Mouse (Mus musculus) midbrain, embryonic 11.5 days (tissue): Measurements from ENCODE around the gene Atp8b3. TPM values are rescaled to one million over a fixed set of nuclear protein-coding genes. Genes with fewer than 3 reads are reported as not detected.

Experiments
- ATAC-seq: fragments of 200-750 bp; cut with Nextera tagmentation; 2 replicates; pipeline ENCODE4 v1.8.0; 2017; ENCODE audit warnings: moderate TSS enrichment, moderate library complexity; ENCODE audit not compliant: low FRiP score
- DNase-seq: peaks from one replicate; pipeline ENCODE4 v3.0.0; 2015; ENCODE audit warnings: low spot score; ENCODE audit errors: missing footprints
- H3K27ac ChIP-seq: fragments of 300-500 bp; sonication (generic); 2 replicates; pipeline ENCODE4 v1.5.1; 2014; ENCODE audit warnings: low read depth, low read length
- H3K27me3 ChIP-seq: fragments of 300-500 bp; sonication (generic); 2 replicates; pipeline ENCODE4 v1.6.1; 2014; ENCODE audit warnings: mild to moderate bottlenecking, low read length, moderate library complexity, mixed read lengths; ENCODE audit not compliant: control insufficient read depth, insufficient read depth
- H3K36me3 ChIP-seq: fragments of 300-500 bp; sonication (generic); 2 replicates; pipeline ENCODE4 v1.6.1; 2014; ENCODE audit warnings: mild to moderate bottlenecking, low read length, moderate library complexity, mixed read lengths; ENCODE audit not compliant: control insufficient read depth, insufficient read depth
- H3K4me1 ChIP-seq: fragments of 300-500 bp; sonication (generic); 2 replicates; pipeline ENCODE4 v1.6.1; 2014; ENCODE audit warnings: low read length; ENCODE audit not compliant: control insufficient read depth, insufficient read depth
- H3K4me2 ChIP-seq: fragments of 300-500 bp; sonication (generic); 2 replicates; pipeline ENCODE4 v1.6.1; 2014; ENCODE audit warnings: mild to moderate bottlenecking, moderate library complexity
- H3K4me3 ChIP-seq: fragments of 300-500 bp; sonication (generic); 2 replicates; pipeline ENCODE4 v1.5.1; 2014; ENCODE audit warnings: low read depth, low read length
- H3K9ac ChIP-seq: fragments of 300-500 bp; sonication (generic); 2 replicates; pipeline ENCODE4 v1.6.1; 2014; ENCODE audit warnings: low read length
- H3K9me3 ChIP-seq: fragments of 300-500 bp; sonication (generic); 2 replicates; pipeline ENCODE4 v1.6.1; 2016; ENCODE audit warnings: low read length; ENCODE audit not compliant: control insufficient read depth
- WGBS: fragments of 180-500 bp; shearing (Covaris S2); extraction: QIAGEN DNeasy Blood & Tissue Kit; methylation state at CpG from one replicate; pipeline ENCODE4 v1.1.7; 2014; 5-methylcytosine and 5-hydroxymethylcytosine counted together
- polyA plus RNA-seq: library from polyadenylated mRNA; unstranded; fragments of >200 nt; fragmentation: Nextera tagmentation; extraction: Ambion mirVana; gene quantifications from 2 replicates; pipeline ENCODE4 v1.2.1, GENCODE M21; 2014

Atp8b3 gene
- polyA plus RNA-seq, 1 experiment from 2014 or later, result 1.2 TPM

DNA sequence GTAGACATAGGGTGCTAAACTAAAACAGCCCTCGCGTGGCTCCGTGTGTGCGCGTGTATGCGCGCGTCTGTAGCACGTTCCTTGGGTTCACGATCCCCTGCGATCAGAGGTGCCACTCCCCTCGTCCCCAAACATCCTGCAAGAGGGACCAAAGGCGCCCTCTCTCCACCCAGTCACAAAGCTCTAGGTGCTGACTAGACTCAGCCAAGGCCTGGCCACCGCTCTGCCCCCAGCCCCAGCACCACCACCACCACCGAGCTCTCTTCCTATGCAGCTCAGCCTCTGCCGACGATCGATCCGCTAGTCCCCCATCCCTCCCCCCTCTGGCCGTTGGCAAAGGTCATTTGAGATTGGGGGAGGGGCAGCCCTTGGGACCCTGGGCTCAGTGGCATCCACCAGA is 42.5 kb downstream of the Atp8b3 start:
- Histone ChIP-seq H3K27me3 (peaks cover 99% of the 10 kb centered on the region), H3K4me3 (peak overlapping the region; percentile 38), H3K4me2 (peak overlapping the region; percentile 54; the same call in 1 of the 2 replicates), H3K27ac (peak overlapping the region; percentile 57), H3K36me3 (no peaks in the 10 kb centered on the region), H3K9me3 (no peaks in the 10 kb centered on the region), H3K9ac (peak overlapping the region; percentile 42), H3K4me1 (peaks cover 22% of the 10 kb centered on the region)
- DNase-seq, result peak; percentile 92
- no peak for ATAC-seq
- WGBS, result 1% methylated on average over 20 of the region's 20 CpGs

DNA sequence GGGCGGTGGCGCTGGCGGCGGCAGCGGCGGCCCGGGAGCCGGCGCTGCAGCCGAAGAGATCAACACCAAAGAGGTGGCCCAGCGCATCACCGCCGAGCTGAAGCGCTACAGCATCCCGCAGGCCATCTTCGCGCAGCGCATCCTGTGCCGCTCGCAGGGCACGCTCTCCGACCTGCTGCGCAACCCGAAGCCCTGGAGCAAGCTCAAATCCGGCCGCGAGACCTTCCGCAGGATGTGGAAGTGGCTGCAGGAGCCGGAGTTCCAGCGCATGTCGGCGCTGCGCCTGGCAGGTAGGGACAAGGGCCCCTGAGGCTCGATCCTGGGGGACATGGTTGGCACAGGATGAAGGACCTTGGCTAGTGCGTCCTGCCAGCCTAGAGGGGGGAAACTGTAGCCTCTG is 43.0 kb downstream of the Atp8b3 start:
- peaks cover 22% of the 10 kb centered on the region for H3K4me1 ChIP-seq
- peak overlapping the region; percentile 38 for H3K4me3 ChIP-seq
- H3K9ac ChIP-seq, result peak overlapping the region; percentile 42
- ATAC-seq (no peak), DNase-seq (peak; percentile 94)
- H3K9me3 ChIP-seq, result no peaks in the 10 kb centered on the region
- H3K4me2 ChIP-seq, result peak overlapping the region; percentile 54
- peak overlapping the region; percentile 57 for H3K27ac ChIP-seq
- peaks cover 99% of the 10 kb centered on the region for H3K27me3 ChIP-seq
- no peaks in the 10 kb centered on the region for H3K36me3 ChIP-seq
- 1% methylated on average over 33 of the region's 35 CpGs for WGBS

DNA sequence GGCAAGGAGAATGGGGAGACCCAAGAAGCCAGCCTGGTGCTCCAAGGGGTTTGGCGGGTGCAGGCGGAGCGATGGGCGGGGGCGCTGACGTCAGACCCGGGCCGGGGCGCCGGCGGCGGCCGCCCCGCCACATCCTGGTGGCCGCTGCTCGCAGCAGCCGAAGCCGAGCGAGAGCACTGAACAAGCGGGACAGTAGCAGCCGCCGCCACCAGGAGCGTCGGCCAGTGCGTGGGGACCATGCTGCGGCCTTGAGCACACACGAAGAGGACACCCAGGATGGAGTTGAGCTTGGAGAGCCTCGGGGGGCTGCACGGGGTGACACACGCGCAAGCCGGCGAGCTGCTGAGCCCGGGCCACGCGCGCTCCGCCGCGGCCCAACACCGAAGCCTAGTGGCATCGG is 44.2 kb downstream of the Atp8b3 start, which contains the start of gene Onecut3:
Onecut3 (plus strand) TSS at position 104 of the 400 bp plus-strand sequence.
- H3K9ac ChIP-seq, result peak within 1 kb of the TSS; percentile 45
- H3K27ac ChIP-seq, result no peak within 1 kb of the TSS; the same call in 1 of the 2 replicates
- ATAC-seq (peak; percentile 36), DNase-seq (peak; percentile 94)
- H3K36me3 ChIP-seq, result no peaks in the 10 kb centered on the region
- H3K4me1 ChIP-seq, result peaks cover 22% of the 10 kb centered on the region
- H3K4me3 ChIP-seq, result peak within 1 kb of the TSS; percentile 38
- H3K9me3 ChIP-seq, result no peaks in the 10 kb centered on the region
- under 1% methylated on average over 42 of the region's 42 CpGs for WGBS
- H3K4me2 ChIP-seq, result peak within 1 kb of the TSS; percentile 54
- peaks cover 99% of the 10 kb centered on the region for H3K27me3 ChIP-seq

DNA sequence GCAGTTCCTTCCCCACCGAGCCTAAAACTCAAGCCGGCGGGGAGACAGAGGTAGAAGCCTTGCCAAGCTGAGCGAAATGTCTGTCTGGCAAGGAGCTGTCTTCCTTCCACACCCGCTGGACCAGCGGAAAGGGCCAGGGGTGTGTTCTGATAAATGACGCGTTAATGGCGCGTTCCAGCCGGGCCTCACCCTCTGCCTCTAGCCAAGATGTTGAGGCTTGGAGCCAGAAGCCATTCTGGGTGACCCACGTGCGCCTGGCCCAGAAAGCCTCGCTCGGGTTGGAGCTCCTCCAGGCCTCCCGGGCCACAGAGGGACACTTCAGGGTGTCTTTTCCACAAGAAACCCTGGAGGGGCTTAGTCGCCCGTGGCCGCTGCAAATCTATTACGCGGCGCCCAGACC is 48.9 kb downstream of the Atp8b3 start:
- DNase-seq (no peak), ATAC-seq (no peak)
- H3K27me3 ChIP-seq, result peaks cover 81% of the 10 kb centered on the region
- H3K36me3 ChIP-seq, result no peaks in the 10 kb centered on the region
- WGBS, result 1% methylated on average over 22 of the region's 22 CpGs
- H3K27ac ChIP-seq, result no peak overlapping the region
- H3K4me1 ChIP-seq, result peaks cover 6% of the 10 kb centered on the region
- H3K9me3 ChIP-seq, result no peaks in the 10 kb centered on the region
- no peak overlapping the region for H3K9ac ChIP-seq
- no peak overlapping the region for H3K4me3 ChIP-seq
- no peak overlapping the region for H3K4me2 ChIP-seq

DNA sequence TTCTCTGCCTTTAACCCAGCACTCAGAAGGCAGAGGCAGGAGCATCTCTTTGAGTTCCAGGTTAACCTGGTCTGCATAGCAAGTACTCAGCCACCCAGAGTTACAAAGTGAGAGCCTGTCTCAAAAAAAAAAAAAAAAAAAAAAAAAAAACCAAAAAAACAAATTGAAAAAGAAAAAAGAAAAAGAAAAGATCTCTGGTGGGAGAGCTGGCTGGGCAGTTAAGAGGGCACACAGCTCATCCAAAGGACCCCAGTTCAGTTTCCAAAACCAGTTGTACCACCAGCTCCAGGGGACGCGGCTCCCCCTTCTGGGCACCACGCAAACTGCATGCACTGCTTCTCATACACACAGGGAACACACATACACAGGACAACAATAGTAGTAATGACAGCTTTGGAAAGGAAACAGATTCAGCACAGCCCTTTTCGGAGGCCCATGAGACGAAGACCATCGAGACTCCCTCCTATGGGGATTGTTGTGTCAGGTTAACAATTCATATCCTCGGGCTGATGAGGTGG is 52.0 kb downstream of the Atp8b3 start:
- no peak for ATAC-seq
- no peak overlapping the region for H3K27ac ChIP-seq
- peaks cover 50% of the 10 kb centered on the region for H3K27me3 ChIP-seq
- no peaks in the 10 kb centered on the region for H3K9me3 ChIP-seq
- no peaks in the 10 kb centered on the region for H3K4me1 ChIP-seq
- no peak overlapping the region for H3K4me2 ChIP-seq
- no peak overlapping the region for H3K9ac ChIP-seq
- DNase-seq, result no peak
- WGBS, result 78% methylated on average over 7 of the region's 7 CpGs
- H3K36me3 ChIP-seq, result no peaks in the 10 kb centered on the region
- H3K4me3 ChIP-seq, result no peak overlapping the region

DNA sequence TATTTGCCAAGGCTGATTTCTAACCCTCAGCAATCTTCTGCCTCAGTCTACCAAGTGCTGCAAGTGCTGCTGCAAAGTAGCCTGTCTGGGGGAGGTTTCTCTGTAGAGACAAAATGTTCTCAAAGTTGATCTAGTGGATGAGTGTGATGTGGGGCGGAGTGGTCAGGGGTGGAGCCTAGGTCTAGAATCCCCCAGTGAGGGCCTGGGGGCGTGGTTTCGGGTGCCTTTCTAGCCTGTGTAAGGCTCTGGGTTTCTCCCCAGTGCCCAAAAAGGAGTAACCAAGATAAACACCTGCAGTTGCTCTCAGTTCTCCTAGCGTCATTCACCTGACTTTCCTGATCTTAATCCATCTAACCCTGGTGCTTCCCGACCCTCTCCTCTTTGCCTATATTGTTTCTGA is 57.9 kb downstream of the Atp8b3 start:
- Histone ChIP-seq H3K9ac (no peak overlapping the region), H3K4me3 (no peak overlapping the region), H3K27me3 (peaks cover 11% of the 10 kb centered on the region), H3K9me3 (no peaks in the 10 kb centered on the region), H3K4me1 (no peaks in the 10 kb centered on the region), H3K4me2 (no peak overlapping the region), H3K27ac (no peak overlapping the region), H3K36me3 (no peaks in the 10 kb centered on the region)
- no peak for ATAC-seq
- no peak for DNase-seq
- WGBS, result 16% methylated on average over 5 of the region's 5 CpGs

DNA sequence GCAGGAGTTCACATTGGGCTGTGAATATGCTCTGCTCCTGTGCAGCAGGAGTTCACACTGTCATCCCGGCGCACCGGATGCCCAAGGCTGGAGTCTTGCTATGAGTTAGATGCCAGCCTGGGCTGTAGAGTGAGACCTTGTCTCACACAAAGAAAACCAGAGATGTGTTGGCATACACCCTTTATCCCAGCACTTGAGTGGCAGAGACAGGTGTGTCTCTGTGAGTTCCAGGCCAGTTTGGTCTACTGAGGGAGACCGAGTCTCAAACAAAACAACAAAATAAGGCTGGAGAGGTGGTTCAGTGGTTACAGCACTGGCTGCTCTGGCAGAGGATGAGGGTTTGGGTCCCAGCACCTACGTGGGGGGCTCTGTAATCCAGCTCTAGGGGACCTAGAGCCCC is 60.4 kb downstream of the Atp8b3 start:
- Histone ChIP-seq H3K27me3 (peaks cover 2% of the 10 kb centered on the region; the same call in 1 of the 2 replicates), H3K27ac (no peak overlapping the region), H3K9ac (no peak overlapping the region), H3K4me3 (no peak overlapping the region), H3K9me3 (no peaks in the 10 kb centered on the region), H3K4me1 (peaks cover 5% of the 10 kb centered on the region), H3K4me2 (no peak overlapping the region), H3K36me3 (no peaks in the 10 kb centered on the region)
- no peak for ATAC-seq
- 78% methylated on average over 5 of the region's 5 CpGs for WGBS
- no peak for DNase-seq

DNA sequence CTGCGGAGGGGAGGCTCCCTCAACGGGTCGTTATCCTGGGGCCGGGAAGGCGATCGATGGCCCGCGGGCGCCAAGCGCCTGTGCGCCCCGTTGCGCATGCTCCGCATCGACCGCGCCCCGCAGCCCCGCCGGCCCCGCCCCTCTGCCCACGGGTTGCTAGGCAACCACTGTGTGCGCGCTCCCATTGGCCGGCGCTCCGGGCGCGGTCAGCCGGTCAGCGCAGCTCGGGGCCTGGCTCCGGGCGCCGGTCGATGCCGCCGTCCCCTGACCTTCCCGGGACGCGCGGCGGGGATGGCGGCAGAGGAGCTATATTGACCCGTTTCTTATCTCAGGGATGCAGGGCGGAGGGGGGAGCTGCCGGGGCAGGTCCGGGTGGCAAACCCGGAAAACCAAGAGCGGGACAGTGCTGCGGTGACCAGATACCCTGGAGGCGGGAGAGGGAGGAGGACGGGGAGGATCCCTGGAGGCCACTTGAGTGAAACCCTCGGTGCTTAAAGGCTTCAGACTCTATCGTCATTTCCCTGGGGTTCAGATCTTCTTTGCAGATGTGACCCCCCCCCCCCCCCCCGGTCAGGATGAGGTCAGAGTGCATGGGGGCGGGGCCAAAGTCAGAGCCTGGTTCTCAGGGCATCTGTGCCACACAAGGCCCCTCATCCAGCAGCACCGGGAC is 63.5 kb downstream of the Atp8b3 start:
- H3K4me1 ChIP-seq, result peaks cover 5% of the 10 kb centered on the region
- no peaks in the 10 kb centered on the region for H3K9me3 ChIP-seq
- H3K36me3 ChIP-seq, result no peaks in the 10 kb centered on the region
- peak overlapping the region; percentile 37; the same call in 1 of the 2 replicates for H3K27ac ChIP-seq
- peak overlapping the region; percentile 42 for H3K4me3 ChIP-seq
- 1% methylated on average over 56 of the region's 58 CpGs for WGBS
- H3K4me2 ChIP-seq, result peak overlapping the region; percentile 63
- peaks cover 2% of the 10 kb centered on the region for H3K27me3 ChIP-seq
- H3K9ac ChIP-seq, result peak overlapping the region; percentile 60
- ATAC-seq (peak; percentile 90), DNase-seq (peak; percentile 99)
